Mouse (Mus musculus) liver, embryonic 14.5 days (tissue): ENCODE data around the gene Apobec3. TPM values are rescaled to one million over a fixed set of nuclear protein-coding genes. Genes with fewer than 3 reads are reported as not detected.

Source experiments
- ATAC-seq: fragments of 200-750 bp; cut with Nextera tagmentation; 2 replicates; pipeline ENCODE4 v1.8.0; 2017; ENCODE audit warnings: moderate number of reproducible peaks, mild to moderate bottlenecking, moderate library complexity; ENCODE audit not compliant: insufficient read depth
- DNase-seq, 3 experiments: peaks; one replicate each; pipeline ENCODE4 v3.0.0-alpha.2; 2012 to 2013; ENCODE audit warnings: low read depth in 3 of 3, low spot score in 3 of 3
- H3K27ac ChIP-seq: fragments of 300-500 bp; sonication (generic); 2 replicates; pipeline ENCODE4 v1.5.1; 2014; ENCODE audit warnings: moderate library complexity, mild to moderate bottlenecking, control low read depth, inconsistent platforms
- H3K27me3 ChIP-seq: fragments of 300-500 bp; sonication (generic); 2 replicates; pipeline ENCODE4 v1.6.1; 2014; ENCODE audit warnings: mild to moderate bottlenecking, low read length, moderate library complexity; ENCODE audit not compliant: control insufficient read depth, insufficient read depth
- H3K36me3 ChIP-seq: fragments of 300-500 bp; sonication (generic); replicated peaks from 2 replicates; pipeline ENCODE4 v1.6.1; 2014; ENCODE audit warnings: low read depth; ENCODE audit not compliant: control insufficient read depth, insufficient read depth
- H3K4me1 ChIP-seq, 2 experiments: fragments of 200-500 bp in 1 of 2; fragments of 300-500 bp in 1 of 2; sonication (generic) in 1 of 2; replicated peaks; 2 replicates each; pipeline ENCODE4 v1.6.1; 2012 to 2014; ENCODE audit warnings: antibody characterized with exemption in 1 of 2, inconsistent platforms in 1 of 2, low read length in 1 of 2; ENCODE audit not compliant: control insufficient read depth in 2 of 2, insufficient read depth in 2 of 2
- H3K4me2 ChIP-seq: fragments of 300-500 bp; sonication (generic); 2 replicates; pipeline ENCODE4 v1.6.1; 2014; ENCODE audit warnings: low read depth, mild to moderate bottlenecking, control low read depth, moderate library complexity
- H3K4me3 ChIP-seq, 2 experiments: fragments of 200-500 bp in 1 of 2; fragments of 300-500 bp in 1 of 2; sonication (generic) in 1 of 2; 2 replicates each; pipeline ENCODE4 v1.5.1; 2012 to 2014; ENCODE audit warnings: low read depth in 2 of 2, low read length in 2 of 2, mild to moderate bottlenecking in 2 of 2, control low read depth in 1 of 2, inconsistent platforms in 1 of 2, moderate library complexity in 1 of 2; ENCODE audit not compliant: insufficient read depth in 1 of 2
- H3K9ac ChIP-seq: fragments of 300-500 bp; sonication (generic); replicated peaks from 2 replicates; pipeline ENCODE4 v1.6.1; 2014; ENCODE audit warnings: mild to moderate bottlenecking, control low read depth, moderate library complexity
- H3K9me3 ChIP-seq: fragments of 300-500 bp; sonication (generic); 2 replicates; pipeline ENCODE4 v1.6.1; 2016; ENCODE audit warnings: low read length, mixed read lengths; ENCODE audit not compliant: control insufficient read depth
- CTCF ChIP-seq: IDR thresholded peaks from 2 replicates; pipeline ENCODE4 v1.5.1; 2016; ENCODE audit warnings: antibody characterized with exemption, low read depth, control low read depth
- EP300 ChIP-seq: IDR thresholded peaks from 2 replicates; pipeline ENCODE4 v1.6.1; 2016; ENCODE audit warnings: antibody characterized with exemption, low read depth
- WGBS: fragments of 180-500 bp; shearing (Covaris S2); extraction: QIAGEN DNeasy Blood & Tissue Kit; methylation state at CpG from one replicate; pipeline ENCODE4 v1.1.7; 2014; ENCODE audit not compliant: insufficient replicate concordance; 5-methylcytosine and 5-hydroxymethylcytosine counted together
- polyA plus RNA-seq, 2 experiments: library from polyadenylated mRNA; depleted of rRNA in 1 of 2; stranded (reverse) in 1 of 2; unstranded in 1 of 2; fragments of >200 nt; fragmentation: Nextera tagmentation in 1 of 2; extraction: Ambion mirVana in 1 of 2; gene quantifications; 2 replicates each; pipeline versions ENCODE4 v1.2.1 to v1.2.3; 2012 to 2014

The Apobec3 gene
- polyA plus RNA-seq, 2 experiments: 29.8 to 34.3 TPM

- Histone ChIP-seq H3K4me1 (peaks cover 0 to 8% of the 10 kb centered on the region in 2 experiments; a peak in 2 of 4 replicates), H3K27ac (no peak overlapping the region), H3K9ac (peak overlapping the region; percentile 53), H3K9me3 (no peaks in the 10 kb centered on the region), H3K4me3 (peak overlapping the region; percentile 57 to 75), H3K4me2 (peak overlapping the region; percentile 71), H3K36me3 (no peaks in the 10 kb centered on the region), H3K27me3 (no peaks in the 10 kb centered on the region; the same call in none of the 2 replicates)
- peak; percentile 81 for ATAC-seq
- DNase-seq: peak; percentile 52 to 63 (median 55)
- TF ChIP-seq CTCF (peak; percentile 84), EP300 (no peak)
- WGBS: under 1% methylated on average over 30 of the region's 30 CpGs
These were observed 8.1 kb upstream of the Apobec3 start for GRCm38 (mm10) chr15:79883352-79883822.

DNA sequence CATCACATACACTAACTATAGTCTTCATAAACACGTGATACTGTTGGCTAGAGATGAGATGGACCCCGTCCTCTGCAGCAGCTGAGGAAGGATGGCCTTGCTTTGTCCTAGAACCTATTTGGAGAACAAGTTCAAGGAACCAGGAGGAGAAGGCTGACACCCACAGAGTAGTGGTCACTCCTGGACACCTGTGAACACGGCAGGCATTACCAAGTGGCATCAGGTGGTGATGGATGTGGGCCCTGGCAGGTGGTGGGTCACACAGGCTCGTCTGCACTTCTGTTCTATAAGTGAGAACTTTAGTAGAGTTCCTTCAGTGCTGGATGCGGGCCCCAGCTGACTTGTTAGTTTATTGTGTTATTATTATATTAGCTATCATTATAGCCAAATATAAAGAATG lies 6.6 kb upstream of the Apobec3 start:
- DNase-seq (no peak), ATAC-seq (no peak)
- no peak for TF ChIP-seq EP300
- TF ChIP-seq CTCF: no peak
- H3K27ac ChIP-seq: no peak overlapping the region
- no peaks in the 10 kb centered on the region for H3K36me3 ChIP-seq
- H3K4me3 ChIP-seq: no peak overlapping the region
- H3K9me3 ChIP-seq: no peaks in the 10 kb centered on the region
- H3K27me3 ChIP-seq: no peaks in the 10 kb centered on the region; the same call in none of the 2 replicates
- H3K4me1 ChIP-seq: peaks cover 0 to 8% of the 10 kb centered on the region in 2 experiments; a peak in 2 of 4 replicates
- H3K4me2 ChIP-seq: no peak overlapping the region
- no peak overlapping the region for H3K9ac ChIP-seq
- WGBS: 64% methylated on average over 5 of the region's 5 CpGs

GRCm38 (mm10) chr15:79892213-79892541 lies 718 bp downstream of the Apobec3 start:
- peaks cover 23 to 31% of the 10 kb centered on the region in 2 experiments for H3K4me1 ChIP-seq
- H3K9me3 ChIP-seq: no peaks in the 10 kb centered on the region
- peak overlapping the region; percentile 86 for H3K27ac ChIP-seq
- peak; percentile 68 for ATAC-seq
- no peaks in the 10 kb centered on the region; the same call in 1 of the 2 replicates for H3K36me3 ChIP-seq
- H3K27me3 ChIP-seq: no peaks in the 10 kb centered on the region
- peak overlapping the region; percentile 81 for H3K9ac ChIP-seq
- H3K4me2 ChIP-seq: peak overlapping the region; percentile 99
- TF ChIP-seq EP300 (no peak), CTCF (no peak)
- peak overlapping the region; percentile 81 to 87 for H3K4me3 ChIP-seq
- under 1% methylated on average over 12 of the region's 12 CpGs for whole genome bisulfite sequencing
- peak; percentile 39 to 66 (median 45) for DNase-seq

DNA sequence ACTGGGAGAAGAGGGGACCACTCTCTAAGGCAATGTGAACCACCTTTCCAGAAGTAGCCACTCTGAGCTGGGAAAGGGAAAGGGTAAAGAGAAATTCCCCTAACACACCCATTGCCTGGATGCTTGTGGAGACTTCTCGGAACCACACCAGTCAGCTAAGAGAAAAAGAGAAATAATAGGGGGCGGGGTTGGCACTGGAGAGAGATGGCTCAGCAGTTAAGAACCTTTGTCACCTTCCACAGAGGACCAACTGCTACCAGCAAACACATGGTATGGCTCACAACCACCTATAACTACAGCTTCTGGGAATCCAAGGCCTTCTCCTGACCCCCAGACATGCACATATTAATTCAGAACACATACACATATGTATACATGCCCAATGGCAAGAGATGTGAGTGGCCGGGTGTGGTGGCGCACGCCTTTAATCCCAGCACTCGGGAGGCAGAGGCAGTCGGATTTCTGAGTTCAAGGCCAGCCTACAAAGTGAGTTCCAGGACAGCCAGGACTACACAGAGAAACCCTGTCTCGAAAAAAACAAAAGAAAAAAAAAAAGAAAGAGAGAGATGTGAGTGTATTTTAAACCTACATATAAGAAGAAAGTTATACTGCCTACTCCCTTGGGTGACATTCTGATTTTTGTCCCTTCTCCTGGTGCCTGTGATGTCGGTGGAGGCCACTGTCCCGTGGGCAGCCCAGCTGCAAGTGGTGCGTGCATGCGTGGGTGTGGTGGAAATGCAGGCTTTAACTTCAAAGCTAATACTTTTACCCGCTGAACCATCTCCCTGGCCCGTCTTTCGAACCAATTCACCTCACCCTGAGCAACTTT lies 1.8 kb downstream of the Apobec3 start:
- peak overlapping the region; percentile 81 to 87 for H3K4me3 ChIP-seq
- H3K27ac ChIP-seq: peak overlapping the region; percentile 86
- peak overlapping the region; percentile 99 for H3K4me2 ChIP-seq
- WGBS: 22% methylated on average over 15 of the region's 15 CpGs
- peak overlapping the region; percentile 81 for H3K9ac ChIP-seq
- H3K36me3 ChIP-seq: peaks cover 10% of the 10 kb centered on the region
- H3K4me1 ChIP-seq: peaks cover 23 to 31% of the 10 kb centered on the region in 2 experiments
- ATAC-seq (no peak), DNase-seq (peak in 1 of 3 experiments; percentile 67)
- TF ChIP-seq CTCF (no peak), EP300 (no peak)
- no peaks in the 10 kb centered on the region for H3K9me3 ChIP-seq
- H3K27me3 ChIP-seq: no peaks in the 10 kb centered on the region

DNA sequence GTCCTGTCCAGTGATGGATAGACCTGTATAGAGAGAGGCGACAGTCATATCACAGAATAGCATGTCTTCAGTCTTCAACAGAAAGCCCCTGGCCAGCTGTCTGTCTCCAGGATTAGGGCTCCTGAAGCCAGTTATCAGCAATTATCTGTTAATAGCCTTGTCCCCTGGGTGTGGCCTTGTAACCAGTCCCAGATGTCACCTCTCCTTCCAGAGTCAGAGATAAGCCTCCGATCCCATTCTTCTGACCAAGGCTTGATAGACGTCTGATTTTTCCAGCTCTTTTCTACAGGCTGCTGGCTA lies 2.3 kb downstream of the Apobec3 start:
- H3K4me2 ChIP-seq: peak overlapping the region; percentile 99
- H3K9ac ChIP-seq: peak overlapping the region; percentile 81
- peaks cover 23 to 31% of the 10 kb centered on the region in 2 experiments for H3K4me1 ChIP-seq
- peak overlapping the region; percentile 30 to 81 for H3K4me3 ChIP-seq
- H3K36me3 ChIP-seq: peaks cover 15% of the 10 kb centered on the region
- H3K9me3 ChIP-seq: no peaks in the 10 kb centered on the region
- TF ChIP-seq EP300 (peak; percentile 85), CTCF (no peak; the same call in 1 of the 2 replicates)
- ATAC-seq (peak; percentile 71), DNase-seq (peak; percentile 53 to 77 (median 65))
- H3K27me3 ChIP-seq: no peaks in the 10 kb centered on the region
- peak overlapping the region; percentile 86 for H3K27ac ChIP-seq
- 9% methylated on average over 3 of the region's 3 CpGs for whole genome bisulfite sequencing
